Mouse (Mus musculus) T-helper 2 cell (primary cell): ENCODE measurements around the gene Xlr5c.
"Not testable (repeated sequence)": the region's sequence is repeated elsewhere in the genome, so short reads cannot be mapped to it uniquely, and the experiment has no call there.

Experiments
- in situ Hi-C: fragments of 300-600 bp; cut with MboI, MseI; formaldehyde crosslinking; loops from one replicate; pipeline ENCODE4 v1.15.1; 2025; ENCODE audit warnings: high pct_unique_total_duplicates

Xlr5c gene

DNA sequence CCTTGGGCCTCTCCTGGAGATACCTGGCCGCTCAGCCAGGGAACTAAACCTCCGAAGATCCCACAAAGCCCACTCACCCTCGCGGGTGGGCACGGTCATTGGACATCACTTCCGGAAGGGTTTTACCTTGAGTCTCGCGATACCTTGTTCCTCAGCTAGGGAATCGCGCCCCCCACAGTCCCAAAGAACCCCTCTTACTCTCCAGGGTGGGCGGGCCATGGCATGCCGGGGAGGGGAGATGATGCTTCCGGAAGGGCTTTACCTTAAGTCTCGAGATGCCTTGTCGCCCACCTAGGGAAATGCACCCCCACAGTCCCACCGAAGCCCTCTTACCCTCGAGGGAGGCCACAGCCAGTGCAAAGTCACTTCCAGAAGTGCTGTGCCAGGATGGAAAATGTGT lies at the start of gene Xlr5c, which contains the start of gene Xlr5a:
Gene Xlr5c, minus strand, starts transcription at position 101 of the 400 bp plus-strand sequence.
Gene Xlr5a, minus strand, starts transcription at position 101 of the 400 bp plus-strand sequence.
- in situ Hi-C loops, result loop anchor here (5.0 kb wide), 1 partner anchor 146 kb away; the partner anchor contains the start of genes DXBay18 and Xlr5b

DNA sequence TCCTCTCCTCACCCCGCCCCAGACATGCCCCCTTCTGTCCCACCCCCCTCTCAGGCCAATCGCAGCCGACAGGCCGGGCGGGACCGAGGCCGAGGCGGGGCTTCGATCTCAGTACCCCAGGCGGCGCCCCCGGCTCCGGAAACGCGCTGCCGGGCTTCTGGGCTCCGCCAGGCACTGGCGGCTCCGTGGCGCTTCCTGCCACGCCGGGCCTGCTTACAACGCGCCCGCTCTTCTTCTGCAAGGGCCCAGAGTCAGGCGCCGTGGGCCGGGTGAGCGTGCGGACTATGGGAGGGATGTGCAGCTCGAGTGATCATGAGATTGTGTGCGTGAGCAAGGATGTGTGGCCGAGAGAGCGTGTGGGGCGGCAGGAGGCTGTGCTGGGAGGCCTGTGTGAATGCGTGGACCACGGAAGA lies 49.7 kb upstream of the Xlr5c start, which contains the start of gene Zfp275:
Gene Zfp275, plus strand, starts transcription at position 139 of the 413 bp plus-strand sequence.
- in situ Hi-C loops, result loop anchor here (25.0 kb wide), 1 partner anchor 105 kb away; the partner anchor contains the start of genes F8a and Xlr4c

DNA sequence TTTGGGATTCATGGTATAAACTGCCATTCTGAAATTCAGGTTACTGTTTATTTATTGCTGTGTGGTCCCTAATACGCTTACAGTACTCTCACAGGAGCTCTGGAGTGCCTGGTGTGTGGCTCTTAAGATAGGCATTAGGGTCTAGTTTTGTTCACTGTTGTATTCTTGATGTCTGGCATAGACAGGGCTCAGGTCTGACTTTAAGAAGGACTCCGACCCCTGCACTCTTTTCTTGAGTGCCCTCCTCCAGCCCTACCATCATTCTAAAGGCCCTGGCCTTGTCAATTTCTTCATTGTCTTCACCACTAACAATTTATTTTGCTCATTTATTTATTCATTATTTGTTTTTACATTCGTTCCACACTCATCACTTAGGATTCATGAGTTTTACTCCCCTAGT lies 49.3 kb upstream of the Xlr5c start:
- in situ Hi-C loops, result loop anchor here (25.0 kb wide), 1 partner anchor 105 kb away; the partner anchor contains the start of genes F8a and Xlr4c

DNA sequence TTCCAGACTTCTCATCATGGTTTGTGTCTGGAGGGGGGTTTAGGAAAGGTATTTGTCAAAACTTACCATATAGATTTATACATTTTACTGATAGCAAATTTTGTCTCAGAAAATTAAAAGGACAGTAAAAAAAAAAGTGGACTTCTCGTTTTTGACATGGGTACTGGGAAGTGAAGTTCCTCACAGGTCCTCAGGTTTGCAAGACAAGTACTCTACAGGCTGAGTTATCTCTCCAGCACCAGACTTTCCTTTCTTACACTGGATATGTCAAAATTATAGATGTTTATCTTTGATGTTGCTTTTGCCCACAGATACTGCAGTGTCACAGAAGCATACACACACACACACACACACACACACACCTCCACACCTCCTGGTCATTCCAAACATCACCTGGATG lies 48.7 kb upstream of the Xlr5c start:
- in situ Hi-C loops, result loop anchor here (25.0 kb wide), 1 partner anchor 104 kb away; the partner anchor contains the start of genes F8a and Xlr4c

DNA sequence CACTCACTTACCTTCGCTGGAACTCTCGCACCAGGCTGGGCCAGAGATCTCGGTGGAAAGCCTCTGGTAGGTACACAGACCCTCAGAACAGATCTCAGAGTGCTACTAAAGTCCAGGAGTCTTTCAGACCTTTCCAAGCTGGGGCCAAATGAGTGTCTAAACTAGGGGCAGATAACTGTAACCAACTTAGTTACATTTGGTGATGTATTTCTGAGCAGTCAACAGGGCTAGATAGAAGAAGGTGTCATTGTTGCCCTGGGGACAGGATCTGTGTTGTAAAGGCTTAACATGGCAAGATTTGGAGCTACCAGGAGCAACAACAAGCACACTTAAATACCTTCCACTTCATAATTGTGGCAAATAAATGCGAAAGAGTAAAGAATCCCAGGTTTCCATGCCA lies 44.0 kb upstream of the Xlr5c start, which contains the start of gene Gm45015:
Gene Gm45015, minus strand, starts transcription at position 101 of the 400 bp plus-strand sequence.
- in situ Hi-C loops, result loop anchor here (25.0 kb wide), 1 partner anchor 99 kb away; the partner anchor contains the start of genes F8a and Xlr4c

DNA sequence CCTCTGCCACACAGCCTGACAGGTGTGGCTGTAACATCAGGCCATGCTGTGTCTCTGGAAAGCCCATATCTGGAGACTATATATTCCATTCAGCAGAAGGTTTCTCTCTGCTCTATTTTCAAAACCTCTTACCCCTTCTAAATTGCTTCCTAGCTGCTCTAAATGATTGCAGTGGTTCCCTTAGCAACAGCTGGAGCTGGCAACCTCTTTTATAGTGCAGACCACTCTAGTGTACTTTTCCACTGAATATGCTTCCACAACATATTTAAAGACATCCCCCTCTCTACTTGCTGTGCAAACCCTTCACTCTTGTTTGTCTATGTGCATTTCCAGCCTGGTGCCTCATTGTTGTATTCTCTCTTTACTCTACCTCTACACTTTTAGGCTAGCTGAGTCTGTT lies 40.8 kb upstream of the Xlr5c start:
- in situ Hi-C loops, result loop anchor here (25.0 kb wide), 1 partner anchor 96 kb away; the partner anchor contains the start of genes F8a and Xlr4c

DNA sequence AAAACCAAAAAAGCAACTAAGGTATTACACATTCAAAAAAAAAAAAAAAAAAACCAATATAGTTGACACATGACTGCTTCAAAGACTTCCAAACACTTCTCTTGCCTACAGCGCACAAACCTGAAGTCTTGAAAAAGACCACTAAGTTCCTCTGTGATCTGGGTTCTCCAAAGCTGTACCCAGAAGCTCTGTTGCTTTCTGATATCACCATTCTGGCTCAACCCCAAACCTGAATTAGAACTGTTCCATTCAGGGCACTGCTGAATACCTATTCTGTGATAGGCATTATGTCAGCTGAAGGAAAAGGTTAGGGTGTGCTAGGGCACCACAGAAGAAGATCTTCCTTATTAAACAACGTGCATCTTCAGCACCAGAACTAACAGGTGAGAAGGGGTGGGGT lies 34.4 kb upstream of the Xlr5c start:
- in situ Hi-C loops, result loop anchor here (25.0 kb wide), 1 partner anchor 90 kb away; the partner anchor contains the start of genes F8a and Xlr4c

DNA sequence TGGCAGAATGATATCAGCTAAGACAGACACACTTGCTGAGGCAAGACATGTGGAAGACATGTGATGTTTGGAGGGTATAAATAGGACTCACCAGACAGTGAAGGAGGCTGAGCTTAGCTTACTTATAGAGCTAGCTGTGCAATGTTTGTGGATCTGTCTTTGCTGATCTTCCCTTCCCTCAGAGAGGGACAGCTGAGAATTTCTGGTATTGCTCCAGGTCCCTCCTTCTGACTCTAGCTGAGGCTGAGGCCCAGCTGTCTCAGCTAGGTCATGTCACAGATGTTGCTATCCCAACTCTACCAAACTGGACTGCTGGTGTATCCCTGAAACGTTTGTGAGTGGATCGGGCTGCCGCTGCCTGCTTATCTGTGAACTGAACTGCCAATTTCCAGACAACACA lies 28.3 kb upstream of the Xlr5c start:
- in situ Hi-C loops, result no loop called here

DNA sequence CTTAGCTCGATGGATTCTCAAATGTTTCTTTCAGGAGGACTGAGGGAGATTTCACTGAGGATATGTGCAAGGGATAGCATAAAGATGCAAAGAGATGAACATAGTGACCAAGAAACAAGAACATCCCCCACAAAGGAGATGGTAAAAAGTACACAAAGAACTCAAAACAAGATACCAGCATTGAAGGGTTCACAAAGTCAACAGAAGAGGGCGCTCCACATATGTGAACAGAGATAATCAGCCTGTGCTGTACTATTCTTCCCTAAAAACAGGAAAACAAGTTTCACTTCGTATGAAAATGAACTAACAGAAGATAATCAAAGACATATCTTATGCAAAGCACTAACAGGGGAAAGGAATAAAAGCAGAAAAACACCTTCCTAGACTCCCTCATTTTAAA lies 19.7 kb upstream of the Xlr5c start:
- in situ Hi-C loops, result no loop called here

DNA sequence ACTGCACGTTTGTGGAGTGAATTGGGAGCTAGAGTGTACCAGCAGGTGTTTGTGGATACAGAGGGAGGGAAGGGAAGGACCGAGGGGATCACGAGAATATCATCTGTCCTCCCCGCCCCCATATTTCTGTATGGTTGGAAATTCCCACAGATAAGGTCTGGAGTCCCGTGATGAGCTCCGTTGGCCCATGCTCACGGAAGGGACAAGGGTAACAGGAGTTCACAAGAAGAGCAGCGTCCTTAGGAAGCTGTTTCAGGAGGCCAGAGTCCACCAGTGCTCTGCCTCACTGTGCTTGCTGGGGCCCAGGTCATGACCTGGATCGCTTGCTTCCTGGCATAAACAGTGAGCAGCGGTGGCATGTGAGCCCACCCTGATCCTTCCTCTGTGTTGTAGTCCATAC lies 3.0 kb upstream of the Xlr5c start:
- in situ Hi-C loops, result not testable (repeated sequence)

DNA sequence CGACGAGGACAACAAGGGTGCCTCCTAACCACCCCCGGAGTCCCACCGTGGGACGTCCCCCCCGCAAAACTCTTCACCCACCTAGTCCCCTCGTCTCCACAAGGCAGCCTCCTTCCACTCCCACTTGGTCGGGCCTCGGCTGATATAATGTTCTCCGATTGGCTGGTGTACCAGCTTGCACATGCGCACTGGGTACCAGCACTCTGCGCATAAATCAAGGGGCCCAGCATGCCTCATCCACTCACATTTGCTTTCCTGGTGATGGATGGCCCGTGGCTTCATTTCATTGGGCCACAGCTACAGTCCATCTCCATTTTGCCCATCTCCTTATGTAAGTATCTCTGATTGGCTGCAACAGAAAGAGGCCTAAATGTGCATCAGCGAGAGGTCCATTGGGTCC lies 27.5 kb downstream of the Xlr5c start, which contains the start of gene Xlr3c:
Gene Xlr3c, minus strand, starts transcription at position 121 of the 400 bp plus-strand sequence.
- in situ Hi-C loops, result loop anchor here (10.0 kb wide), 1 partner anchor 1430 kb away; no protein-coding TSS in a partner anchor

DNA sequence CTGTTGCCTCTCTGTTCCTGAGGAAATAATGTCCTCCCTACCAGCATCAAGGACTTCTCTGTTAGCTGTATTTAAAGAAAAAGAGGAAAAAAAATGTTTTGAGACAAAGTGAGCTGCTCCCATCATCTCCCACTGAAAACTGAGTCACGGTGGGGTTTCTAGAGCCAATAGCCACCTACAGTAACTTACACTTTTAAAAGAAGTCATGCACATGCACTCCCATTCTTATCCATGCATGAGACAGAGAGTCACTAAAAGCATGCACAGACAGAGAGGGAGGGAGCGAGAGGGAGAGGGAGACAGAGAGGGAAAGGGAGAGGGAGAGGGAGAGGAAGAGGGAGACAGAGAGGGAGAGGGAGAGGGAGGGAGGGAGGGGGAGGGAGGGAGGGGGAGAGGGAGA lies 30.3 kb downstream of the Xlr5c start:
- in situ Hi-C loops, result loop anchor here (10.0 kb wide), 1 partner anchor 1432 kb away; no protein-coding TSS in a partner anchor

DNA sequence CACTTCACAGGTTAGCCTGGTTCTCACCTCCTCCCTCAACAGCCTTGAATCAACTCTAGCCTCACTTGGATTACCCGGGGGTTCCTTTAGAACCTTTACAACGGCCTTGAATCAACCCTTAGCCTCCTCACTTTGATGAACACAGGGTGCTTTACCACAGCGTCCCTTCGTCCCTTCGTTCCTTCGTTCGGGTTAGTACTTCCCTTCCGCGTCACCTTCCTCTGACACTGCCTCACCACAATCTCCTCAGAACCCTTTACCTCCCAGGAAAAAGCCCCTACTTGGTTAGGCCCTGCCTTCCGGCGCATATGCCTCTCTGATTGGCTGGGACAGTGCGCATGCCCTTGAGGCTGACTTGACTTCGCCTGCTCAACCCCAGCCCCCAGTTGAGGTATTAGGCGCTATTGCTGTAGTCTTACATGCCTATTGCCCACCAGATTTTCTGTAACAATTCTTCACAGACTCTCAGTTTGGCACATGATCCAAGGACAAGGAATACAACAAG lies 49.9 kb downstream of the Xlr5c start, which contains the start of gene Xlr4c:
Gene Xlr4c, minus strand, starts transcription at position 310 of the 505 bp plus-strand sequence.
- in situ Hi-C loops, result loop anchor here (5.0 to 25.0 kb wide), 2 partner anchors 94 to 1699 kb away; partner anchors contain the start of genes Gm45015 and Zfp275
